8 mouse cellular contexts compared by ENCODE assay signal in the genomic region with DNA sequence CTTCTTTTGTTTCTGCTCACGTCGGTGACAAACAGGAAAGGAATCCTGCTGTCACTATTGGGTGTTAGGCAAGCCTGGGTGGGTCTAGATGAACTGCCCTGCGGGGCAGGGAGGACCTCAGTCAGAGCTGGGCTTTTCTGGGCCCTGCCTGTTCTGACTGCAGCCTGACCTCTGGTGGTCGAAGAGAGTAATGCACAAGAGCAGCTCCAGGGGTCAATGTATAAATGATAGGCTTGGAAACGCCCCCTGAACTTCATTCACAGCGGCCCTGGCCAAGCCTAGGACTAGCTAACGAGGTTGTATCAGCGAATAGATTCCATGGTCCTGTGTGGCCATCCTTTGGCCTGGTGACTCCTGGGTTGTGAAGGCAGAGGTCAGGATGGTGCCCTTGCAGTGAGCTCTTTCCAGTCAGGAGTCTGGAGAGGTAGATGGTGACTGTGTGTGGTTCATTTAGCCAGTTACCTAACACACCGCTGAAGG. TPM values are rescaled to one million over a fixed set of nuclear protein-coding genes. Genes with fewer than 3 reads are reported as not detected.
DNase-seq lines count a peak whose midpoint lies in the region; ATAC-seq lines count a peak whose summit lies in the region.

No protein-coding gene starts in this region.

- no peak overlapping the region for H3K4me2 ChIP-seq in hindbrain, embryonic 15.5 days

- 0 out of 2 replicates have a peak, but pooled peaks cover 3% of the 10 kb centered on the region for H3K4me1 ChIP-seq in hindbrain, embryonic 15.5 days (replicated peaks)

- no peak overlapping the region for H3K9ac ChIP-seq in hindbrain, embryonic 15.5 days

- H3K36me3 ChIP-seq in hindbrain, embryonic 15.5 days = no peaks in the 10 kb centered on the region

- 16% methylated on average over 9 of the region's 9 CpGs for WGBS in hindbrain, embryonic 15.5 days

- H3K9me3 ChIP-seq in hindbrain, embryonic 15.5 days = no peaks in the 10 kb centered on the region

- ATAC-seq in hindbrain, embryonic 15.5 days (ENCODE audit: low FRiP score, low read depth) = peak; percentile 60

- DNase-seq in T-cell, adult 2 months (ENCODE audit: low spot score) = peak; percentile 69
- DNase-seq in cerebellum, postnatal 25 days = peak; percentile 87 to 88
- peak; percentile 89 for DNase-seq in gastrocnemius, adult 18-20 months (ENCODE audit: low spot score)
- DNase-seq in layer of hippocampus, postnatal 25 days (ENCODE audit: extremely low spot score in 1 of 2, low spot score in 1 of 2) = peak; percentile 64 to 84
- peak; percentile 94 for DNase-seq in lung, postnatal 36 days
- peak; percentile 91 for DNase-seq in retina, embryonic 14.5 days (ENCODE audit: low spot score)
- peak; percentile 75 to 79 for DNase-seq in thymus, postnatal 36 days

- H3K4me3 ChIP-seq in hindbrain, embryonic 15.5 days = no peak overlapping the region

- no peak overlapping the region for H3K27ac ChIP-seq in hindbrain, embryonic 15.5 days (replicated peaks)

- H3K27me3 ChIP-seq in hindbrain, embryonic 15.5 days = no peaks in the 10 kb centered on the region

RNA-seq across cellular contexts. Expression of gene Actr10, which starts 27.4 kb away (rescaled TPM):
- total RNA-seq in gastrocnemius, adult 18-20 months (2021) = 100 to 1,000 TPM in 1 of 2 experiments, 10 to 100 TPM in 1; 93.2 to 103 TPM
- 174 and 180 TPM in 2 replicates for polyA plus RNA-seq in hindbrain, embryonic 15.5 days (2015; fragmentation: Nextera tagmentation; extraction: Ambion mirVana)
- 100 to 1,000 TPM; 174 to 178 TPM for total RNA-seq in layer of hippocampus, postnatal 25 days (2021)
